Mouse (Mus musculus): ENCODE results near the gene Numb. TPM values are rescaled to one million over a fixed set of nuclear protein-coding genes. Genes with fewer than 3 reads are reported as not detected.

Gene Numb
- total RNA-seq, 2 experiments from 2014 or later, result 26.9 to 27.3 TPM

DNA sequence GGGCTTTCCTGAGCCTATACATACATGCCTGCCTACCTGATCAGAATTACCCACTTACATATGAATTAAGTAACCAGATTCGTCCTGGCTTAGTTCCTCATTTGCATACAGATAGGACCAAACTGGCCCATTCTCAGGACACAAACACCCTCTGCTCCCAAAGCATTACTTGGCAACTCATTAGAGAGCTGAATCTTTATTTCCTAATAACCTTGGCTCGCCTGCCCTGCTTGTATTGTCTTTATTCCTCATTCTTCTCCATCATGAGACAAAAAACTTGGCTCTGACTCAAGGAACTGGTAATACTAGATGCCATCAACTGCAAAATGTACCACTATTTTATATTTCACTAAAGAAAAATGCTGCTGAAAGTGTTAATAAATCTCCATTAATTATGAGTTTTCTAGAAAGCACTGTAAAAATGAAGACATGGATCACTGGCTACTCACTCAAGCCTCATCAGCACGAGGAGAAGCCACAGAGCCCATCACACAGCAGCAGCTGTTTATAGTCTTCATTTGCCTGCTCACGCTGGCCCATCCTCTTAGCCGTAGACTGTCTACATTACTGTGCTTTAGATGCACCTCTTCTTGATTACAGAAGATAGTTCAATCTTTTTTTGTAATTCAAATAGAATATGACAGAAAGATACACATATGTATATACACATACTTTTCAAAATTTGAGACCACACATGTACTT lies 69.1 kb downstream of the Numb start:
- DNase-seq, result no peak

DNA sequence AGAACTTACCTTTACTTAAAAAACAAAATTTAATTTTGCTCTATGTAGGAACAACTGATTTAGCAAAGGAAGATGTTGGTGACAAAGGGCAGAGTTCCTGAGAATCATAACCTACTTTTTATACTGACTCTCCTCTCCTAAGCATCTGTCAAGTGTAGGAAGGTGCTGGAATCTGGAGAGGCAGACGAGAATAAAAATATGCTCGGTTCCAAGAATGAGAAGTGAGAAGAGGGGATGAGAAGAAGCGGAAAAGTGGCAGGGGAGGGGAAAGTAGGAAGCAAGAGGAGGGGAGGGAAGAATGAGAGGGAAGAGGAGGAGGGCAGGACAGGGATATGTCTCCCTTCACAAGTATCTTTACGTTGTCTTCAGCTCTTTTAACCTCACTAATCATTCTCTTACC lies 71.4 kb downstream of the Numb start:
- no peak for DNase-seq

DNA sequence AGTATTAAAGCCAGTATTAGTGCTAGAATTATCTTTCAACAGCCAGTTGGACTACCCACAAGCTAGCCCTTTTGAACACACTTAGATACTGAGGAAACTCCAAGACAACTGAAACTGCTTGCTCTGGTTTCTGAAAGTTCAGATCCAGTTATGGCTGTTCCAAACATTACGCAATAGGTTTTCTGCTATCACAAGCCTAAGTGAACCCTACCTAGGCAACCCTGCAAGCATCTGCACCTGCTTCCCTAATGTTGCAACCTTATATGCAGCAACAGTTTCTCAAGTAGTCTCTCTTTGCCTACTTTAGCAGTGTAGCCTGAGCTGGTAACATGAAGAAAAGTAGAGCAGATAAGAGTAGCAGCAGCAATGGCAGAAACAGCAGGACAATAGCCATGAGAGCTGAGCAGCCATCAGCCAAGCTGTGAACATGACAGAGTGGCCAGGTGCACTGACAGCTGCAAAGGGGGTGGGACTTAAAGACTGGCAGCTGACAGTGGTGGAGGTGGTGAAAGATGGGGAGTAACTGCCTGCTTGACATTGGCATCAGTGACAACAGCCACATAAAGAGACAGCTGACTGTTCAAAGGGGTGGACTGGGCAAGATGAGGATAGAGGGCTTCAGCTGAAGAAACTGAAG lies 73.0 kb downstream of the Numb start:
- DNase-seq, result no peak

DNA sequence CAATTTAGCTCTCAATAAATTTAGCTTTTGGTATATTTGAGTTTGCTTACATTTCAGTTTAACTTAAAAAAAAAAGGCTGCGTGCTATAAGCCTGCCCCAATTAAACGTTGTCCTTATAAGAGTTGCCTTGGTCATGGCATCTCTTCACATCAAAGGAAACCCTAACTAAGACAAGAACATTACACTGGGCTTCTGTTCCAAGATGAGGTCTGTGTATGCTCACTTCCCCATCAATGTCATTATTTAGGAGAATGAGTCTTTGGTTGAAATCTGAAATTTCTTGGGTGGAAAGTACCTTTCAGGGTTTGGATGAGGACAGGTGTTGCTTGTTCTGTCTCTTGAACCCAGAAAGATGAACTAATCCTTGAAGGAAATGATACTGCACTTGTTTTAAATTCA lies 73.9 kb downstream of the Numb start:
- no peak for DNase-seq

DNA sequence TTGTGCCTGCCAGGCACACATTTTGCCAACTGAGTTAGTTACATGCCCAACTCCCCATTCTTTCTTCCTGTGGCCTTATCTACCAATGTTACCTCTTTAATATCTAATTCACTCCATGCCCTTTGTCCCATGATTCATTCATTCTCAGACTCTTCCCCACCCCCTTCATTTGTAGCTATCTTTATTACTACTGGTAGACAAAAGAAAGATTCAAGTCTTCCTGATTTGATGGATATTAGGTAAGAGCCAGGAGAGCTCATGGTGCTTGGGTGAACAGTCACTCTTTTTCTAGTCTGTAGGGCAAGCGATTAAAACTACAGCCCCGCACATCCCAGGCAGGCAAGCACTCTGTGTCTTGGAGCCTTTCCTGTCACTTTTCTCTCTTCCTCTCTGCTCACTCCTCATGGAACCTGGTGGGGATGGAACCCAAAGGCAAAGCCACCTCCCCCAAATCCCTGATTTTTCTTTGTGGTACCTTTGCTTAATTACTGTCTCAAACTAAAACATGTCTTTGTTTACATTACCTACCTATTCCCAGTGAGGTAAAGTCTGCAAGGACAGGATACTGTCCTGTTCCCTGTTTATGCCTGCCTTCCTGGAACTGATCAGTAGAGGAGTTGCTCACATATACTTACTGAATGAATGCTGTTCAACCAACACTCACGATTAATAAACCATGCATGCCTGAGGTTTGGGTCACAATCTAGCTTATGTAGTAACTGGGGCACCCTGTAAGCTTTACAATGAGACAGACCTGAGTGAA lies 78.9 kb downstream of the Numb start:
- DNase-seq, result no peak

DNA sequence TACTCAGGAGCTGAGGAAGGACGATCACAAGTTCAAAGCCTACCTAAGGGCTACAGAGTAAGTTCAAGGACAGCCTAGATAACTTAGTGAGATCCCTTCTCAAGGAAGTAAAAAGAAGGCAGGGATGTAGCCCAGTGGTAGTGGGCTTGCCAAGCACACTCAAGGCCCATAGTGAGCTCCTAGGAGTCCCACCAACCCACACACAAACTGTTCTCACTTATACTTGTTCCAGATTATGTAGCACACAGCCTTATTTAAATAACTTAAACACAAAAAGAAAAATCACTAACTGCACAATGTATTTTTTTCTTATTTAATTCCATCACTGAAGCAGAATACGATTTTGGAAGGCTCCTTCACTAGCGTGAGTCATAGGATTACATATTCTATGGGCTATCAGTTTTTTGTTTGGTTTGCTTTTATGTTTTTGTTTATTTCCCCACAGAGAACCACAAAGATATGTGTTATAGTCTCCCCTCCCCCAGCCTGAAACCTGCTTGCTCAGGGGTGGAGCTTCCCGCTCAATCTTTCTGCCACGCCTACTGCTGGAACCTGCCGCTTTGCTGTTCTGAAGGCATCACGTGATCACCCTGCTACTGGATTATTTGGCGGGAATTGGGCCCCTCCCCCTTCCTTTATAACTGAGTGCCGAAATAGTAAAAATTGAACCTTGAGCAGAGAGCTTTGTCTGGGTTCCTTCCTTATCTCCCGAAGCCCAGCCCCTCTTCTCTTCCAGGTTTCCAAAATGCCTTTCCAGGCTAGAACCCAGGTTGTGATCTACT lies 80.1 kb downstream of the Numb start:
- no peak for DNase-seq

DNA sequence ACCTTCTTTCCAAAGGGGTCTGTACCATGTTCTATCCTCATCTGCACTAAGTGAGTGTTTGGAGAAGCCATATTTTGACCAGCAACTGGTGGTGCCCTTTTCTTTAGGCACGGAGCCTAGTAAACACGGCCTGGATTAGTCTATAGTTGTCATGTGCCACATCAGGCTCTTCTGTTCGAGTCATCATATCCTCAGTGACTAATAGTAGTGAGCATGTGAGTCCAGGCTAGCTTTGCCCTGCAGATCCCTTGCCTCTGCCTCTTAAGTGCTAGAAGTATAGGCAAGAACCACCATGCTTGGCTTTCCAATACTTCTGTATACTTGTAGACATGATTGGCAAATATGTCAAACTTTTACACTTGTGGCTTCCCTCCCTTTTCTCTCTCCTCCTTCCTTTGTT lies 87.8 kb downstream of the Numb start:
- DNase-seq, result no peak

DNA sequence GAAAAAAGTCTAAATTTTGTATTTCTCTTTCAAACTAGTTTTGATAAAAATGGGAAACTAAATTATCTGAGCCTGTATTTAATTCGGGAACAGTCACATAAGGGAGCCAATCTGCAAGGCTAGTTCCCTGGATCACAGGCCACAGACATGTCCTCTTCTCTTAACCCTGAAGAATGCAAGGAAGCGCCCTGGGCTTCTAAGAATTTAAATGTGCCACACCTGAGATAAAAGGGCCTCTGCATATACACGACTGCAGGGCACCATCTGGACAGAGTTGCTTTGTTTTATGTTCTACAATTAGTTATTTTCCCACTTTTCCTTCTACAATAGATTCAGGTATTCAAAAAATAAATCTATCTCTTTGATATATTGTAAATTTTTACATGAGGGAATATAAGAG lies 91.3 kb downstream of the Numb start:
- no peak for DNase-seq

DNA sequence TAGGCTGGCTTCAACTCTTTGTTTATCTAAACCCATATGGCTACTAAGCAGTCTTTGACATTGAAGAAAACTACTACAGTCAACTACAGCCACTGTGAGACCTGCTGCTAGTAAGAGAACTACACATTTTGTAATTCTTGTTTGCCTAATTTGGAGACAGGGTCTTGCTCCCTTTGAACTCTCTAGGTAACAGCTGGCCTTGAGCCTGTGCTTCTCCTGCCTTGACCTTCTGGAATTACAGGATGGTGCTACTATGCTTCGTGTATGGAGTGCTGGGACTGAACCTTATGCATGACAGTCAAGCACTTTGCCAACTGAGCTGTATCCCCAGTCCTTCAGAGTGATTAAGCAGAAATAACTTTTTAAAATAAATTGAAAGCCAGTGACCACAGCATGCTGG lies 105.1 kb downstream of the Numb start:
- DNase-seq, result no peak

DNA sequence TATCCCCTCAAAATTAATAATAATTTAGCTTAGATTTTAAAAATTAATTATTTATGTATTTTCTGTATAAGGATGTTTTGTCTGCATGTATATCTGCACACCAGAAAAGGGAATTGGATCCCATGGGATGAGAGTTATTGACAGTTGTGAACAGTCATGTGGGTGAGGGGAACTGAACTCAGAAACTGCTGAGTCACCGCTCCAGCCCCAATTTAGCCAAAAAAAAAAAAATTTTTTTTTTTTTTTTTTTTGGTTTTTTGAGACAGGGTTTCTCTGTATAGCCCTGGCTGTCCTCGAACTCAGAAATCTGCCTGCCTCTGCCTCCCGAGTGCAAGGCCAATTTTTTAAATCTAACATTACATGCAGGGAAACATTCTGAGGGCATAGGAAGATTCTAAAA lies 109.8 kb downstream of the Numb start:
- no peak for DNase-seq

DNA sequence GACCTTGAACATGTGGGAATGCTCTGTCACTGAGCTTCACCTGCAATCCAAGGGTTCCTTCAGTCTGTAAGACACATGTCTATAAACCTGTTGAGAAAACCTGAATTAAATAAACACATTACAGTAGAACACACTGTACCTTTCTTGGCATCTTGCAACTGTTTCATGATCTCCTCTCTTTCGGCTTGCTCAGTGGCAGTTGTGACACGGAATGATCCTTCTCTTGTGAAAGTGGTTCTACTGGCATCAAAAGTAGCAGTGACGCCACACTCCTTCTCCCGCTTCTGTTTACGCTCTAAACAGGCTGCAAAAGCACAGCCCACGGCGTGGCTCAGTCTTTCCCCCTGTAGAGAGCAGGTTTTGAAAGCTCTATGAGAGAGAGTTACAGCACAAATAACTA lies 118.1 kb downstream of the Numb start:
- DNase-seq, result no peak

DNA sequence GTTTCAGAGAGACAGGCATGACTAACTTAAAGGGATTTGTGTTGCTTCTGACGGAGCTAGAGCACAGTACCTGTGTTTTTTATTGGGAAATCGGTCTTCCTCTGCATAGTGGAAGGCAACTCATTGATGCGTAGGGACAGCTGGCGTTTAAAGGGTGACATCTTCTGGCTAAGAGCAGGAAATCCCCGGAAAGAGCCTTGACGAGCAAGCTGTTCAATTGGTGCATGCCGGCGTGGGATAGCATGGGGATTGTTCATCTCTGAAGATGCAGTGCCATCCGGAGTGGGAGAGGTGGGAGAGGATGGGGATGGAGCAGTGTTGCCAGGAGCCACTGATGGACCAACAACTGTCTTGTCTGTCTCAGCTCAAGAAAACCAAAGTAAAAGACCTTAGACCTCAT lies 120.8 kb downstream of the Numb start:
- DNase-seq, result no peak

DNA sequence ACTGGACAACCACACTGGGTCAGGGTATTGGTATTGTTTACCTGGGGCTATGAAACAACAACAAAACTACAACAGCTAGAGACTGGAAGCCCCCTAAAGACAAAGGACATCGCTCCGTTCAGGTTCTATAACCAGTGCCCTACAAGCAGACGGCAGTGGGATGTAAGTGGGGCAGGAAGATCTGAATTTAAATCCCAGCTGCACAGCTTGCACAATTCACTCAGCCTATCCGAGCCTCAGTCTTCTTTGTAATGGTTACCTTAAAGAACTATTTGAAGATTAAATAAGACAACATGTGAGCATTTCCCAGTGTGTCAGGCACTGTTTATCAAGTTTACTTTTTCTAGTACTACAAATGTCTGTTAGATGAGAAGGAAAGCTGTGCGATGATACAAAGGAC lies 123.4 kb downstream of the Numb start:
- no peak for DNase-seq

DNA sequence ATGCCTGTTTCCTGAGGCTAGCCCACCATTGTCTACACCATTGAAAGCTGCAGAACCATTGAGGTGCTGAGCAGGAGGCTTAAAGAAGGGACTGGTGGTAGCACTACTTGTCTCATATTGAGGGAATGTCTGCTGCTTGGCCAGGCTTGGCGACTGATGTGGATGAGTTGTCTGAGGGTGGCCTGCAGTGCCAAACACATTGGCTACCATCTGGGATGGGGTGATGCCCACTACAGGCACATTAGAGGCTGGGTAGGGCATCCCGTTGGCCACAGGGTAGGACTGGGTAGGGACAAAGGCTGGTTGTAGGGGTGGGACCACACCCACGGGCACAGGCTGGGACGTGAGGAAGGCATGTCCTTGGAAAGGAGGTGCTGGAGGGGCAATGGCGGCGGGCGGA lies 126.1 kb downstream of the Numb start:
- DNase-seq, result no peak

DNA sequence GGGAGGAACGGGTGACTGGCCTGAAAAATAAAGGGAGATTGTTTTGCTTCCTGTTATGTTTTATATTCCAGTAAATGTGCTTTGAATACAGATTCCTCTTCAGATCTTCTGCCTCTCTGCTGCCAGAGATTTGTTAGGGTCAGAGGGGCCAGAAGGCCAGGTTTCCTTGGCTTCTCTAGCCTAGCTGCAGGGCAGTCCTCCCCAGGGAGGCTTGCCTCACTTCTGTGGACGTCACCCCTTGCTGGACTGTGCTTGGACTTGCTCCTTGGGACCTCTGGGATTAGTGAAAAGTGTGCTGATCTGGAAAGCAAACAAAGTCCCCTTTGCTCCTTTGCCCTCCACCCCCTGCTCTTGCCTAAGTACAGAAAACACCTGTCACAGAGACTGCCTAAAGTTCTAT lies 126.7 kb downstream of the Numb start:
- peak; percentile 20 to 42 for DNase-seq

DNA sequence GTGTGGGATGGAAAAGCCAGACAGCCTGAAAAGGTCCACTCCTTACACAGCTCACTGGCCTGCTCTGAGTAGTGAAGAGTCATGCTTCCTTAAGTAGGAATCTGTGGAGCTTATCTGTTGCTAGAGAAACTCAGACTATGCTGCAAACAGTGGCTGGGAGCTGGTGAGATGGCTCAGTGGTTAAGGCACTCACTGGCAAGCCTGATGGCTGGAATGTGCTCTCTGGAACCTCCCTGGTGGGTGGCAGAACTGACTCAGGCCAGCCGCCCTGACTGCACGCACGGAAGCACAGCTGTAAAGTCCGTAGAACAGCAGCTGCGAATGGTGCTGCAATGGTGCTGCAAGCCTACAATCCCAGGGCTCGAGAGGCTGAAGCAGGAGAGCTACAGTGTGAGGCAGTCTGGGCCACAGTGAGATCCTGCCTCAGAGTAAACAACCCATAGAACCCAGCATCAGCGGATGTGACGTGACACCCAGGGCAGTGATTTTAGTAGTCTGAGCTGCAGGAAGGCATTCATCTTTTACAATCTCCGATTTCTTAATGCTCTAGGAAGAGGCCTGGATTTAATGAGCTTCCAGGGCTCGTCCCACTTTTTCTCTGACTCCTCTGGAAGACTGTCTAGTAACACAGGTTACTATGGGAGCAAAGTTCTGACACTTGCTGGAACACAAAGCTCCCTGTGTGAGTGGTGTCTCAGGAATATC lies 128.9 kb downstream of the Numb start:
- no peak for DNase-seq

DNA sequence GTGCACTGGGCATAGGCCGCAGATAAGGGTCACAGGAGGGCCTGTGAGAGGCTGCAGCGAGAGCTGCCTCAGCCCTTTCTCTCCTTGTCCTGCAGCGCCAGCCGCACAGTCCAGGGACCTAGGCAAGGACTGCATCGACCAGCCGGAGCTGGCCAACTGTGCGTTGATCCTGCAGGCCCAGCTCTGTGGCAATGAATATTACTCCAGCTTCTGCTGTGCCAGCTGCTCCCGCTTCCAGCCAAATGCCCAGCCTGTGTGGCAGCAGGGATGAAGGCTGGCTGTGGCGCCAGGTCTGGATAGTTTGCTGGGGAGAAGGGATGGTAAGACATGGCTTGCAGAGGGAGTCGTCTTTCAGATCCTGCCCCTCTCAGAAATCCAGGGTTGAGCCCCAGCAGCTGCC lies 130.0 kb downstream of the Numb start:
- no peak for DNase-seq

DNA sequence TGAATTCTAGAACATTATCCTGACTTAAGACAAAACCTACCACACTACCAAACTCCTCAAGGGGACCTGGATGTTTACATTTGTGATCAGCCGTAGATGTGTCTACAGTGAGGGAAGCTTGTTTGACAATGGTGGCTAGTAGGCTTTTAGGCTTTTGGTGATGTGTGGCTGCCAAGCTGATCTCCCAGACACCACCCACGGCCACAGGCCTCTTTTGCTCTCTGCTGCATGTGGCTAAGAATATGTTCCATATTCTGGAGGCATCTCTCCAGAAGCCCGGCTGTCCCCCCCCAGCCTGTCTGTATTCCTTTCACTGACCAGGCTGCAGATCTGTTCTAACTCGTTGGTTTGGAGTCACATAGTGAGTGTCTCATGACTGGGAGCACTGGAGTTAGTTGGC lies 131.0 kb downstream of the Numb start:
- DNase-seq, result no peak

DNA sequence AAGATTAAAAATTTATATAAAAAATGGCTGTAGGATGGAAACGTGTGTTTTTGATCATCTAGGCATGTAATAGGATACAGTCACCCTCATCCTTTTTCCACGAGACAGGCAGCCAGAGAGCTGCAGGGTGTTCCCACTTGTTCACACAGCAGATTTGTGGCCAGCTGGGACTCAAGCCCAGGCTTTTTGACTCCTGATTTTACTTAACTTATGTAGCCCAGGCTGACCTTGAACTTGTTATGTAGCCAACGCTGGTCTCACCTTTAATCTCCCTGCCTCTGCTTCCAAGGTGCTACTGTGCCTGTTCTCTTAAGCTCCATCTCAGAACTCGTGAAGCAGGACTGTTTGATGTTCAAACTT lies 132.0 kb downstream of the Numb start:
- no peak for DNase-seq

DNA sequence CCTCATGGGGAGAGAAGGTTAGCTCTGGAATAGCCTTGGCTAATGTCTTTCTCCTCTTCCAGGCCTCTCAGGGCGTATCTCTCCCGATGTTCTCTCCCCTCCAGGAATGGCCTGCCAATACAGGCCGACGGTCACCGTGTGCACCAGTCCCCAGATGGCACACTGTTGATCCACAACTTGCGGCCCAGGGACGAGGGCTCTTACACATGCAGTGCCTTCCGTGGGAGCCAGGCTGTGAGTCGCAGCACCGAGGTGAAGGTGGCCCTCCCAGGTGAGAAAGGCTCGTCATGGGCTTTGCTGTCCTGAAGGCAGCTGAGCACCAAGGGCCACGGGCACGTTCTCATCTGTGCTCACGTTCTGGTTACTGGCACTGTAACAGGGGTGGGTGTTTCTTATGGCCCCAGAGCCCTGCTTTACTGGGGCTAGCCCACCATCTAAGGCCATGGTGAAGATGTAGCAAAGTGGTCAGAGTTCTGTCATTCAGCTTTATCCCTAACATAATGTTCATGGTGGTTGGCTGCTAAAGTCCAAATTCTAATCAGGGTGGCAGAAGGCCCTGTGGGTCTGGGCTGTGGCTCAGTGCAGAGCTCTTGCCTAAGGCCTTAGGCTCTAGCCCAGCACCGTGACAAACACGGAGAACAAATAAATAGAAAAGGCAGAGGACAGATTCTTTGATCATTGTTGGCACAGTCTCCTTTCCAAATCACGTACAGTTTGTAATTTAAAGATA lies 132.5 kb downstream of the Numb start:
- DNase-seq, result no peak

DNA sequence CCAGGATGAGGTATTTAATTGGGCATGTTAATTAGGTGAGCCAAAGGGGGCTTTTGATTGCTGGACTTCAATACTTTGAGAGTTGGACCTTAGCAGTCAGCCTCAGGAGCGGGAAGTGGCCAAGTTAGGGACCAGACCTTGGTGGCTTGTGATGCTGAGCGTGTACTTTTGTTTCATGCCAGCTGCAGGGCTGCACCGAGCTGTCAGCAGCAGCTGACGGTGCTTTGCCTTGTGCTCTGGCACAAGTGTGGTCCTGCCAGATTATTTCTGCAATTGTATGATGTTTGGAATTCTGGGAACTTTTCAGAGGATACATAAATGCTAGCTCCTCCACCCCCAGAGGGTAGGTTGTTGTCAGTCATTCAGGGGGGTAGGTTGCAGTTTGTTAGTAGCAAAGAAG lies 136.4 kb downstream of the Numb start:
- DNase-seq, result no peak

DNA sequence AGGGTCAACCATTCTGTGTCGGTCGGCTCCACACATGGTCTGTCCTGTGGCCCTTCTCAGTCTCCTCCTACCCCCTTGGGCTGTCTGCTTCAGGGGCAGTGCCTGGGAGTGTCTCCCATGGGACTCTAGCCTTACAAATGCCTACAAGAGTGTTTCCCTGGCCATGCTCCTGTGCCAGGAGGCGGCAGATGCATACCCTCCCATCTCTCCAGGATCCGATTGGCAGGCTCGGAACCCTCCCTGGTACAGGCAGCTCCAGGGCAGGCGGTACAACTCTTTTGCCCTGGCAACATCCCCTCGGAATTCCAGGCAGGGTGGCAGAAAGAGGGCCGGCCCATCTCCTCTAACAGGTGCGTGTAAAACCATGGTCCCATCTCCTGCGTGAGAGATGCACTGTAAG lies 139.1 kb downstream of the Numb start:
- no peak for DNase-seq

Data from heart, adult 18-20 months (tissue).